Mouse (Mus musculus): Measurements from ENCODE around the gene Stk32c. TPM values are rescaled to one million over a fixed set of nuclear protein-coding genes. Genes with fewer than 3 reads are reported as not detected.

Gene Stk32c
- polyA plus RNA-seq, 1 experiment from 2014 or later: not detected

Other genes with a start within 250 kb of the Stk32c start
- 17.5 and 21.6 TPM in 2 replicates for gene Dpysl4, start 127.3 kb downstream of the Stk32c start, polyA plus RNA-seq (2014; fragmentation: Nextera tagmentation; extraction: Ambion mirVana)
- 5.7 and 6.6 TPM in 2 replicates for gene Lrrc27, start 319 bp downstream of the Stk32c start, polyA plus RNA-seq (2014; fragmentation: Nextera tagmentation; extraction: Ambion mirVana)
- 5.3 and 7.3 TPM in 2 replicates for gene Pwwp2b, start 35.2 kb upstream of the Stk32c start, polyA plus RNA-seq (2014; fragmentation: Nextera tagmentation; extraction: Ambion mirVana)
- gene Inpp5a, start 175.8 kb upstream of the Stk32c start, polyA plus RNA-seq (2014; fragmentation: Nextera tagmentation; extraction: Ambion mirVana): 19.6 and 26.1 TPM in 2 replicates